Mouse (Mus musculus) liver, embryonic 14.5 days (tissue): ENCODE measurements around the gene Cep128. TPM values are rescaled to one million over a fixed set of nuclear protein-coding genes. Genes with fewer than 3 reads are reported as not detected.

Experiments
- ATAC-seq: fragments of 200-750 bp; cut with Nextera tagmentation; 2 replicates; pipeline ENCODE4 v1.8.0; 2017; ENCODE audit warnings: moderate number of reproducible peaks, mild to moderate bottlenecking, moderate library complexity; ENCODE audit not compliant: insufficient read depth
- DNase-seq, 3 experiments: peaks; one replicate each; pipeline ENCODE4 v3.0.0-alpha.2; 2012 to 2013; ENCODE audit warnings: low read depth in 3 of 3, low spot score in 3 of 3
- H3K27ac ChIP-seq: fragments of 300-500 bp; sonication (generic); 2 replicates; pipeline ENCODE4 v1.5.1; 2014; ENCODE audit warnings: moderate library complexity, mild to moderate bottlenecking, control low read depth, inconsistent platforms
- H3K27me3 ChIP-seq: fragments of 300-500 bp; sonication (generic); 2 replicates; pipeline ENCODE4 v1.6.1; 2014; ENCODE audit warnings: mild to moderate bottlenecking, low read length, moderate library complexity; ENCODE audit not compliant: control insufficient read depth, insufficient read depth
- H3K36me3 ChIP-seq: fragments of 300-500 bp; sonication (generic); replicated peaks from 2 replicates; pipeline ENCODE4 v1.6.1; 2014; ENCODE audit warnings: low read depth; ENCODE audit not compliant: control insufficient read depth, insufficient read depth
- H3K4me1 ChIP-seq, 2 experiments: fragments of 200-500 bp in 1 of 2; fragments of 300-500 bp in 1 of 2; sonication (generic) in 1 of 2; replicated peaks; 2 replicates each; pipeline ENCODE4 v1.6.1; 2012 to 2014; ENCODE audit warnings: antibody characterized with exemption in 1 of 2, inconsistent platforms in 1 of 2, low read length in 1 of 2; ENCODE audit not compliant: control insufficient read depth in 2 of 2, insufficient read depth in 2 of 2
- H3K4me2 ChIP-seq: fragments of 300-500 bp; sonication (generic); 2 replicates; pipeline ENCODE4 v1.6.1; 2014; ENCODE audit warnings: low read depth, mild to moderate bottlenecking, control low read depth, moderate library complexity
- H3K4me3 ChIP-seq, 2 experiments: fragments of 200-500 bp in 1 of 2; fragments of 300-500 bp in 1 of 2; sonication (generic) in 1 of 2; 2 replicates each; pipeline ENCODE4 v1.5.1; 2012 to 2014; ENCODE audit warnings: low read depth in 2 of 2, low read length in 2 of 2, mild to moderate bottlenecking in 2 of 2, control low read depth in 1 of 2, inconsistent platforms in 1 of 2, moderate library complexity in 1 of 2; ENCODE audit not compliant: insufficient read depth in 1 of 2
- H3K9ac ChIP-seq: fragments of 300-500 bp; sonication (generic); replicated peaks from 2 replicates; pipeline ENCODE4 v1.6.1; 2014; ENCODE audit warnings: mild to moderate bottlenecking, control low read depth, moderate library complexity
- H3K9me3 ChIP-seq: fragments of 300-500 bp; sonication (generic); 2 replicates; pipeline ENCODE4 v1.6.1; 2016; ENCODE audit warnings: low read length, mixed read lengths; ENCODE audit not compliant: control insufficient read depth
- CTCF ChIP-seq: IDR thresholded peaks from 2 replicates; pipeline ENCODE4 v1.5.1; 2016; ENCODE audit warnings: antibody characterized with exemption, low read depth, control low read depth
- EP300 ChIP-seq: IDR thresholded peaks from 2 replicates; pipeline ENCODE4 v1.6.1; 2016; ENCODE audit warnings: antibody characterized with exemption, low read depth
- WGBS: fragments of 180-500 bp; shearing (Covaris S2); extraction: QIAGEN DNeasy Blood & Tissue Kit; methylation state at CpG from one replicate; pipeline ENCODE4 v1.1.7; 2014; ENCODE audit not compliant: insufficient replicate concordance; 5-methylcytosine and 5-hydroxymethylcytosine counted together
- polyA plus RNA-seq, 2 experiments: library from polyadenylated mRNA; depleted of rRNA in 1 of 2; stranded (reverse) in 1 of 2; unstranded in 1 of 2; fragments of >200 nt; fragmentation: Nextera tagmentation in 1 of 2; extraction: Ambion mirVana in 1 of 2; gene quantifications; 2 replicates each; pipeline versions ENCODE4 v1.2.1 to v1.2.3; 2012 to 2014

Cep128 gene
- polyA plus RNA-seq, 2 experiments = 9.3 to 9.4 TPM

DNA sequence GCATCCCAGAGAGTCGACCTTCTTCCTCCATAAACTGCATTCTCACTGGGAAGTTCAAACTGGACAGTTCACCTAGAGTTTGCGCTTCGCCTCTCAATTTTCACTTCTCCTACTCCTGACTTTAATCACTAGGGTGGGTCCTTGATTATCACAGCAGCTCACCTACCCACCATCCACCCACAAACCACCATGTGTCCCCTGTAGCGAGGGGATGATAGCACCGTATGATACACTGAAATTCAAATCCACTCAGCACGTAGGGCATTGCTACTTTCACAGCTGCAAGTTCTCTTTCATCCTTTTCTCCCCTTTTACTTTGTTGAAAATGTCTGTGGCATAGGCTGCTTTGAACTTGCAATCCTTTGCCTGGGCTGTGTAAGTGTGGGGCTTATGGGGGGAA lies 371.2 kb downstream of the Cep128 start:
- DNase-seq (no peak), ATAC-seq (no peak)
- no peak overlapping the region for H3K27ac ChIP-seq
- H3K27me3 ChIP-seq = no peaks in the 10 kb centered on the region
- no peaks in the 10 kb centered on the region for H3K36me3 ChIP-seq
- H3K4me3 ChIP-seq = no peak overlapping the region
- H3K4me1 ChIP-seq = 0 out of 4 replicates have a peak, but pooled peaks cover 0 to 2% of the 10 kb centered on the region in 2 experiments
- no peak overlapping the region for H3K4me2 ChIP-seq
- H3K9ac ChIP-seq = no peak overlapping the region
- 59% methylated on average over 6 of the region's 6 CpGs for WGBS
- H3K9me3 ChIP-seq = no peaks in the 10 kb centered on the region
- TF ChIP-seq EP300 = no peak

DNA sequence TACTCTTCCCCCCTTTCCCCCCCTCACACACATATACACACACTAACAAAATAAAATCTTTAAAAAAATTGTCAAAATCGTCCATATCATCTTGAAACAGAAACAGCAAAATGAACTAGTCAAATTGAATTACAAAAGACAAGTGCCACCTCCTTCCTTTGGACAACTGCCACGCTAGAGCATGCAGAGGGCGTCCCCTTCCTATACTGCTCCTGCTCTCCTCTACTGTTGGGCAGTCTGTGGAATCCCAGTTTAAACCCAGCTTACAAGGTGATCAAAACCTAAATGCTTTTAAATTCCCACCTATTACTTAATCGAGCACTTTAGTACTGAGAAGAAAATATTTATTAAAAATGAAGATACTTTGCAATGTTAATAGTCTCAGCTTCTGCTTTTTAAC lies 372.0 kb downstream of the Cep128 start:
- Histone ChIP-seq H3K4me3 (no peak overlapping the region), H3K9me3 (no peaks in the 10 kb centered on the region), H3K4me1 (0 out of 4 replicates have a peak, but pooled peaks cover 0 to 2% of the 10 kb centered on the region in 2 experiments), H3K27me3 (no peaks in the 10 kb centered on the region), H3K9ac (no peak overlapping the region), H3K4me2 (no peak overlapping the region), H3K36me3 (no peaks in the 10 kb centered on the region), H3K27ac (no peak overlapping the region)
- no peak for ATAC-seq
- TF ChIP-seq EP300 (no peak), CTCF (no peak)
- DNase-seq = no peak
- 64% methylated on average over 4 of the region's 4 CpGs for WGBS

DNA sequence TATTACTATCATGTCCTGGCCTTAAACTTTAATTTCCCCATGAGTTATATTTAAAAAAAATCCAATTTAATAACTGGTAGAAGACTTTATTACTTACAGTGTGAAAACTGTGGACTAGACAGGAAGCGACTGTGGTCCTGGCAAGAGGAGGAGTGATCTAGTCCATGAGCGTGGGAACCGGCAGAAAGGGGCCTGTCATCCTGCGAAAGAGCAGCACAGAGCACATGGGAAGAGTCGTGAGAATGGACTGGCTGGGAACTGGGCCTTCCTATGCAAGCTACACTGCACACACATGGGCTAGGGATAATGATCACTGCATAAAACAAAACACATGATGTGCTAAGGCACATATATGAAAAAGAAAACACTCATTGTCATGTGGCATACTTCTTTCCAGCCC lies 375.5 kb downstream of the Cep128 start:
- WGBS = 44% methylated on average over 5 of the region's 5 CpGs
- DNase-seq (no peak), ATAC-seq (no peak)
- H3K4me1 ChIP-seq = 0 out of 4 replicates have a peak, but pooled peaks cover 0 to 2% of the 10 kb centered on the region in 2 experiments
- no peak overlapping the region for H3K9ac ChIP-seq
- no peak overlapping the region for H3K27ac ChIP-seq
- H3K36me3 ChIP-seq = no peaks in the 10 kb centered on the region
- H3K9me3 ChIP-seq = no peaks in the 10 kb centered on the region
- no peak for TF ChIP-seq CTCF
- no peak for TF ChIP-seq EP300
- no peak overlapping the region for H3K4me2 ChIP-seq
- no peak overlapping the region for H3K4me3 ChIP-seq
- H3K27me3 ChIP-seq = no peaks in the 10 kb centered on the region

DNA sequence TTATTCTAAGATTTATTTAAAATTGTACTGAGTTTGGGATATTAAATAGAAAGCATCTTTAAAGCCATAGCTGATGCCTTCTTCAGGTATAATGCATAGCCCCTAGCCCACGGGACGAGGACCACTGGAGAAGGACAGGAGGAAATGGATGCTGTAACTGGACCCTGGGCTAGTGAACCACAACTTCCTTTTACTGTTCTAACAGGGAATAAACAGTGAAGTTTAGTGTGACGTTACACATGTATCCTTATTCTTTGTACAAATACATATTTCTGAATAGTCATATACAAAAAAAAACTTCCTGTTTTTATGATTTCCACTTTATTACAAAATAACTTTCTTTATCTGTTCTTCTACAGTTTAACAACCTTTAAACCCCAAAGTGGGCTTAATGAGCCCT lies 376.0 kb downstream of the Cep128 start:
- H3K4me1 ChIP-seq = 0 out of 4 replicates have a peak, but pooled peaks cover 0 to 2% of the 10 kb centered on the region in 2 experiments
- no peak overlapping the region for H3K4me3 ChIP-seq
- no peak overlapping the region for H3K9ac ChIP-seq
- WGBS = 32% methylated on average over 3 of the region's 3 CpGs
- no peaks in the 10 kb centered on the region for H3K36me3 ChIP-seq
- no peaks in the 10 kb centered on the region for H3K27me3 ChIP-seq
- no peak overlapping the region for H3K27ac ChIP-seq
- TF ChIP-seq EP300 (no peak), CTCF (no peak)
- no peaks in the 10 kb centered on the region for H3K9me3 ChIP-seq
- no peak overlapping the region for H3K4me2 ChIP-seq
- no peak for DNase-seq
- no peak for ATAC-seq

DNA sequence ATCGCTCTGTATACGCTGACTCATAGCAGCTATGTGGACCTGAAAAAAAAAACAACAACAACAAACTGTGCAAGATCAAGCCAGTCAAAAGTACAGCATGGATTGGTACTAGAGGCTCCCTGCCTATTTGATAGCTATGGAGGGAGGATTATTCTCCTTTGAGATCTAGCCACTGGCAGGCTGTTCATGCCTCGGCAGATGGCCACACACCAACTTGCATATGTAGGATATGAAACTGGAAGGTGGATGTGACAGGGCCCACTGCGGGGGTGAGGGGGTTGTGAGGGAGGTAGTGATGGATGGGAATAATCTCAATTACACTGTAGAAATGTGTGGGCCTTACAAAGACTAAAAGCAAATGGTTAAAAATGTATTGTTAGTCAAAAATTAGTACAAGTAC lies 386.7 kb downstream of the Cep128 start:
- no peak for ATAC-seq

More for the DNA sequence above, 386.7 kb downstream of the Cep128 start:
- no peak for DNase-seq
- no peaks in the 10 kb centered on the region for H3K27me3 ChIP-seq
- no peaks in the 10 kb centered on the region for H3K4me1 ChIP-seq
- H3K36me3 ChIP-seq = no peaks in the 10 kb centered on the region
- 82% methylated on average over 4 of the region's 4 CpGs for WGBS
- H3K4me2 ChIP-seq = no peak overlapping the region
- TF ChIP-seq CTCF (no peak), EP300 (no peak)
- no peak overlapping the region for H3K4me3 ChIP-seq
- H3K9ac ChIP-seq = no peak overlapping the region
- no peaks in the 10 kb centered on the region for H3K9me3 ChIP-seq
- no peak overlapping the region for H3K27ac ChIP-seq
